Mouse (Mus musculus) MEL (cell line): ENCODE results near the gene Maff. TPM values are rescaled to one million over a fixed set of nuclear protein-coding genes. Genes with fewer than 3 reads are reported as not detected.

ENCODE experiments used
- DNase-seq: peaks from one replicate; pipeline ENCODE4 v3.0.0; 2011; ENCODE audit warnings: low read depth, low spot score
- H3K27ac ChIP-seq: 2 replicates; pipeline ENCODE4 v1.5.1; 2012; ENCODE audit warnings: low read depth, mild to moderate bottlenecking, control low read depth, low read length, moderate library complexity; ENCODE audit not compliant: control insufficient read depth
- H3K27me3 ChIP-seq, 2 experiments: fragments of 150-350 bp in 1 of 2; sonication (generic) in 1 of 2; 2 replicates each; pipeline ENCODE4 v1.6.1; 2012; ENCODE audit warnings: low read length in 2 of 2, mild to moderate bottlenecking in 2 of 2, improper control_type of control experiment in 1 of 2, moderate library complexity in 1 of 2; ENCODE audit not compliant: insufficient read depth in 2 of 2, control insufficient read depth in 1 of 2
- H3K36me3 ChIP-seq, 2 experiments: 2 replicates each; pipeline ENCODE4 v1.6.1; 2012 to 2014; ENCODE audit warnings: low read length in 2 of 2, improper control_type of control experiment in 1 of 2, inconsistent platforms in 1 of 2, mild to moderate bottlenecking in 1 of 2; ENCODE audit not compliant: insufficient read depth in 2 of 2, control insufficient read depth in 1 of 2
- H3K4me1 ChIP-seq, 2 experiments: fragments of 150-350 bp in 1 of 2; sonication (generic) in 1 of 2; 2 replicates each; pipeline ENCODE4 v1.6.1; 2012; ENCODE audit warnings: low read length in 2 of 2, improper control_type of control experiment in 1 of 2, mild to moderate bottlenecking in 1 of 2; ENCODE audit not compliant: insufficient read depth in 2 of 2, control insufficient read depth in 1 of 2
- H3K4me3 ChIP-seq, 2 experiments: fragments of 150-350 bp in 1 of 2; sonication (generic) in 1 of 2; 2 replicates each; pipeline ENCODE4 v1.5.1; 2012; ENCODE audit warnings: low read depth in 2 of 2, low read length in 2 of 2, mild to moderate bottlenecking in 2 of 2, moderate library complexity in 2 of 2, control low read depth in 1 of 2, improper control_type of control experiment in 1 of 2; ENCODE audit not compliant: control insufficient read depth in 1 of 2, insufficient read depth in 1 of 2
- H3K79me2 ChIP-seq: 2 replicates; pipeline ENCODE4 v1.6.1; 2012; ENCODE audit warnings: mild to moderate bottlenecking, low read length, moderate library complexity; ENCODE audit not compliant: control insufficient read depth, poor library complexity, insufficient read depth
- H3K9ac ChIP-seq: 2 replicates; pipeline ENCODE4 v1.6.1; 2012; ENCODE audit warnings: low read depth, mild to moderate bottlenecking, control low read depth, low read length, moderate library complexity; ENCODE audit not compliant: control insufficient read depth, poor library complexity, severe bottlenecking
- H3K9me3 ChIP-seq: fragments of 150-350 bp; sonication (generic); replicated peaks from 2 replicates; pipeline ENCODE4 v1.6.1; 2012; ENCODE audit warnings: mild to moderate bottlenecking, low read length, improper control_type of control experiment, moderate library complexity; ENCODE audit not compliant: insufficient read depth
- BHLHE40 ChIP-seq: IDR thresholded peaks from 2 replicates; pipeline ENCODE4 v1.6.1; 2012; ENCODE audit warnings: low read depth, mild to moderate bottlenecking, inconsistent platforms, low read length, improper control_type of control experiment, borderline replicate concordance
- CHD1 ChIP-seq: IDR thresholded peaks from 2 replicates; pipeline ENCODE4 v1.6.1; 2012; ENCODE audit warnings: low read depth, mild to moderate bottlenecking, inconsistent platforms, low read length, improper control_type of control experiment
- CHD2 ChIP-seq: IDR thresholded peaks from 2 replicates; pipeline ENCODE4 v1.6.1; 2011; ENCODE audit warnings: low read length, improper control_type of control experiment
- CTCF ChIP-seq, 3 experiments: IDR thresholded peaks in 2 of 3; conservative IDR thresholded peaks in 1 of 3; 2 replicates each; pipeline ENCODE4 v1.5.1; 2011 to 2012; ENCODE audit warnings: low read length in 3 of 3, low read depth in 2 of 3, mild to moderate bottlenecking in 2 of 3, improper control_type of control experiment in 1 of 3, inconsistent platforms in 1 of 3, mixed read lengths in 1 of 3, moderate library complexity in 1 of 3; ENCODE audit not compliant: control insufficient read depth in 1 of 3, insufficient read depth in 1 of 3, poor library complexity in 1 of 3, severe bottlenecking in 1 of 3
- EP300 ChIP-seq, 2 experiments: IDR thresholded peaks; 2 replicates each; pipeline ENCODE4 v1.6.1; 2011; ENCODE audit warnings: improper control_type of control experiment in 2 of 2, low read length in 2 of 2, low read depth in 1 of 2, mild to moderate bottlenecking in 1 of 2
- ETS1 ChIP-seq: IDR thresholded peaks from 2 replicates; pipeline ENCODE4 v1.6.1; 2012; ENCODE audit warnings: low read depth, mild to moderate bottlenecking, inconsistent platforms, low read length, improper control_type of control experiment, moderate library complexity
- HCFC1 ChIP-seq: IDR thresholded peaks from 2 replicates; pipeline ENCODE4 v1.6.1; 2012; ENCODE audit warnings: low read depth, mild to moderate bottlenecking, inconsistent platforms, low read length, improper control_type of control experiment, moderate library complexity
- JUND ChIP-seq: IDR thresholded peaks from 2 replicates; pipeline ENCODE4 v1.6.1; 2011; ENCODE audit warnings: low read depth, mild to moderate bottlenecking, improper control_type of control experiment, low read length
- KAT2A ChIP-seq: conservative IDR thresholded peaks from 2 replicates; pipeline ENCODE4 v1.6.1; 2012; ENCODE audit warnings: low read depth, low read length, improper control_type of control experiment, inconsistent platforms
- MAZ ChIP-seq: IDR thresholded peaks from 2 replicates; pipeline ENCODE4 v1.6.1; 2012; ENCODE audit warnings: low read depth, mild to moderate bottlenecking, inconsistent platforms, low read length, improper control_type of control experiment
- MXI1 ChIP-seq: IDR thresholded peaks from 2 replicates; pipeline ENCODE4 v1.6.1; 2011; ENCODE audit warnings: mild to moderate bottlenecking, low read depth, low read length, improper control_type of control experiment
- MYC ChIP-seq: IDR thresholded peaks from 2 replicates; pipeline ENCODE4 v1.6.1; 2011; ENCODE audit warnings: low read depth, mild to moderate bottlenecking, low read length, improper control_type of control experiment, moderate library complexity
- NRF1 ChIP-seq: IDR thresholded peaks from 2 replicates; pipeline ENCODE4 v1.6.1; 2014; ENCODE audit warnings: low read depth, mild to moderate bottlenecking, inconsistent platforms, low read length, improper control_type of control experiment, moderate library complexity; ENCODE audit not compliant: poor library complexity, insufficient read depth, severe bottlenecking
- RAD21 ChIP-seq: IDR thresholded peaks from 2 replicates; pipeline ENCODE4 v1.6.1; 2011; ENCODE audit warnings: mild to moderate bottlenecking, low read depth, low read length, improper control_type of control experiment
- SIN3A ChIP-seq: IDR thresholded peaks from 2 replicates; pipeline ENCODE4 v1.6.1; 2012; ENCODE audit warnings: low read length, improper control_type of control experiment, inconsistent platforms
- TAL1 ChIP-seq: IDR thresholded peaks from 2 replicates; pipeline ENCODE4 v1.6.1; 2012; ENCODE audit warnings: mild to moderate bottlenecking, inconsistent platforms, low read length, moderate library complexity, mixed read lengths
- TCF12 ChIP-seq: IDR thresholded peaks from 2 replicates; pipeline ENCODE4 v1.6.1; 2014; ENCODE audit warnings: low read depth, mild to moderate bottlenecking, inconsistent platforms, low read length, improper control_type of control experiment, moderate library complexity
- UBTF ChIP-seq: IDR thresholded peaks from 2 replicates; pipeline ENCODE4 v1.6.1; 2012; ENCODE audit warnings: low read depth, mild to moderate bottlenecking, inconsistent platforms, low read length, improper control_type of control experiment, moderate library complexity, borderline replicate concordance; ENCODE audit not compliant: insufficient read depth
- USF1 ChIP-seq: IDR thresholded peaks from 2 replicates; pipeline ENCODE4 v1.6.1; 2014; ENCODE audit warnings: low read depth, mild to moderate bottlenecking, inconsistent platforms, low read length, improper control_type of control experiment, moderate library complexity
- USF2 ChIP-seq, 2 experiments: IDR thresholded peaks; 2 replicates each; pipeline ENCODE4 v1.6.1; 2011 to 2012; ENCODE audit warnings: improper control_type of control experiment in 2 of 2, low read length in 2 of 2, borderline replicate concordance in 1 of 2, inconsistent platforms in 1 of 2, low read depth in 1 of 2, mild to moderate bottlenecking in 1 of 2; ENCODE audit not compliant: insufficient read depth in 1 of 2
- ZC3H11A ChIP-seq: IDR thresholded peaks from 2 replicates; pipeline ENCODE4 v1.6.1; 2012; ENCODE audit warnings: low read depth, mild to moderate bottlenecking, inconsistent platforms, low read length, improper control_type of control experiment
- ZKSCAN1 ChIP-seq: IDR thresholded peaks from 2 replicates; pipeline ENCODE4 v1.6.1; 2012; ENCODE audit warnings: low read depth, mild to moderate bottlenecking, inconsistent platforms, low read length, improper control_type of control experiment, moderate library complexity
- polyA plus RNA-seq, 2 experiments: library from polyadenylated mRNA; stranded (reverse) in 1 of 2; unstranded in 1 of 2; fragments of >175 nt in 1 of 2; fragments of >200 nt in 1 of 2; gene quantifications; 2 replicates each; pipeline versions ENCODE4 v1.2.1 to v1.2.4; 2012; ENCODE audit warnings: low replicate concordance in 2 of 2, low read depth in 1 of 2; ENCODE audit not compliant: insufficient read length in 2 of 2, insufficient read depth in 1 of 2, missing spikeins in 1 of 2
- total RNA-seq: library from RNA; depleted of rRNA; stranded (reverse); fragments of 300-350 nt; gene quantifications from 2 replicates; pipeline ENCODE4 v1.2.3, GENCODE M21; 2012

Maff gene
- total and polyA plus RNA-seq, 3 experiments = 3.3 to 5.8 TPM; not detected in 1

GRCm38 (mm10) chr15:79347845-79348506 is 1.6 kb downstream of the Maff start:
- H3K9ac ChIP-seq = peak overlapping the region; percentile 80
- no peaks in the 10 kb centered on the region for H3K9me3 ChIP-seq
- no peaks in the 10 kb centered on the region for H3K36me3 ChIP-seq
- peak; percentile 93 for DNase-seq
- no peaks in the 10 kb centered on the region; the same call in 1 of the 2 replicates for H3K79me2 ChIP-seq
- H3K27ac ChIP-seq = peak overlapping the region; percentile 64; the same call in 1 of the 2 replicates
- H3K4me3 ChIP-seq = peak overlapping the region; percentile 83 to 98
- H3K4me1 ChIP-seq = peaks cover 4 to 11% of the 10 kb centered on the region in 2 experiments; a peak in 3 of 4 replicates
- no peaks in the 10 kb centered on the region for H3K27me3 ChIP-seq
- TF ChIP-seq BHLHE40 = peak; percentile 19; the same call in 1 of the 2 replicates
- TF ChIP-seq MAZ = no peak; the same call in 1 of the 2 replicates
- TF ChIP-seq HCFC1 = peak; percentile 42
- TF ChIP-seq SIN3A = peak; percentile 91
- TF ChIP-seq EP300 (IDR thresholded peaks at IDR 0.05; ENCODE audit: low read depth in 1 of 2, low read length in 2 of 2) = no peak
- TF ChIP-seq MYC = 0 out of 2 replicates have a peak, but pooled peaks have one; percentile 15
- peak; percentile 94 for TF ChIP-seq MXI1
- TF ChIP-seq NRF1 = 0 out of 2 replicates have a peak, but pooled peaks have one; percentile 20
- peak; percentile 21; the same call in 1 of the 2 replicates for TF ChIP-seq ETS1
- no peak for TF ChIP-seq CHD2
- no peak for TF ChIP-seq ZKSCAN1
- TF ChIP-seq USF1 = 0 out of 2 replicates have a peak, but pooled peaks have one; percentile 14
- TF ChIP-seq TAL1 = no peak
- TF ChIP-seq, all 39 proteins: peak for 8

- DNase-seq = no peak
- H3K9ac ChIP-seq = peak overlapping the region; percentile 80
- H3K79me2 ChIP-seq = no peaks in the 10 kb centered on the region; the same call in 1 of the 2 replicates
- peaks cover 4 to 8% of the 10 kb centered on the region in 2 experiments; a peak in 2 of 4 replicates for H3K4me1 ChIP-seq
- H3K36me3 ChIP-seq = no peaks in the 10 kb centered on the region
- H3K9me3 ChIP-seq = no peaks in the 10 kb centered on the region
- H3K27ac ChIP-seq = no peak overlapping the region
- peak overlapping the region; percentile 83 to 98 for H3K4me3 ChIP-seq
- TF ChIP-seq ETS1 (no peak), KAT2A (no peak), MAZ (no peak), RAD21 (no peak), ZKSCAN1 (no peak), CHD1 (no peak), CTCF (IDR thresholded peaks at IDR 0.05 in 2 of 3, conservative IDR thresholded peaks at IDR 0.05 in 1 of 3; ENCODE audit: control insufficient read depth in 1 of 3, insufficient read depth in 1 of 3, low read depth in 2 of 3, low read length in 3 of 3, poor library complexity in 1 of 3, severe bottlenecking in 1 of 3) (no peak), TCF12 (no peak), ZC3H11A (no peak), JUND (no peak), USF2 (IDR thresholded peaks at IDR 0.05; ENCODE audit: borderline replicate concordance in 1 of 2, insufficient read depth in 1 of 2, low read depth in 1 of 2, low read length in 2 of 2) (no peak), BHLHE40 (no peak), UBTF (no peak)
- H3K27me3 ChIP-seq = no peaks in the 10 kb centered on the region
Measured at GRCm38 (mm10) chr15:79348651-79349050, 2.2 kb downstream of the Maff start.
